Mouse (Mus musculus) hematopoietic multipotent progenitor cell, adult 10-12 weeks (in vitro differentiated cells): Measurements from ENCODE around the gene Ntan1. TPM values are rescaled to one million over a fixed set of nuclear protein-coding genes. Genes with fewer than 3 reads are reported as not detected.

ENCODE experiments used
- polyA plus RNA-seq: library from polyadenylated mRNA; stranded (reverse); fragments of >175 nt; gene quantifications from 2 replicates; pipeline ENCODE4 v1.2.3, GENCODE M21; 2012; ENCODE audit warnings: low replicate concordance

Ntan1 gene
- 25.6 and 32.2 TPM in 2 replicates for polyA plus RNA-seq

DNA sequence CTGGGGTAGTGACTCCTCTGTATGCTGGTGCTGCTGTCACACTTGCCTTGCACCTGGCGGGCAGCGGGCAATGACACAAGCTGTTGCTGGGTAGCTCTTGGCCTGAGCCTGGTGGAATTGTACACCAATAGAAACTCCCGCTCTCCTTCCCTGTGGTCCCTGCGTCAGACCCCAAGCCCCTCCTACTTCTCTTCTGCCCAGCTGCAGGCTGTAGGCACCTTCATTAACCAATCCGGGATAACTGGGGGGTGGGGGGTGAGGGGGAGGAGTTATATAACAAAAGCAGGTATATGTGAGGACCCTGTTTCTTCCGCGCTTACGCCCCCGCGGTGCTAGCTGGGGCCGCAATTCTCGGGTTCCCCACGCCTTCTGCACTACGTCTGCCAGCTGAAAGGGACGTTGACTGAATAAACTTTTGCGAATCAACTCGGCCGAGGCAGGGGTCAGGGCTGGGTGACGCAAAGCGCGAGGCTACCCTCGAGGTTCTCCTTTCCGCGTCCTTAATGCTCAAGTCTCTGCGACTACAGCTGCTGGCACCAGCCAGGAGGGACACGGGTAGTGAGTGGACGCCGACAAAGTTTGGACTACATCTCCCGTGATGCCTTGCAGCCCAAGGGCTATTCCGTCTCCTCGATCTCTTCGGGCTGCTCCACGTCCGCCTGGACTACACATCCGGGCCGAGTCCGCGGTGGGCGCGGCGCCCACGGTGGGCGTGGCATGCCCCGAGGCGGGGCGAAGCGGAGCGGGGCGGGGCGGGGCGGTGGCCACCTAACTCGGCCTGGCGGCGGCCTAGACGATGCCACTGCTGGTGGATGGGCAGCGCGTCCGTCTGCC is at the start of gene Ntan1:
Gene Ntan1 (plus strand): TSS at position 286 of the 834 bp plus-strand sequence.

DNA sequence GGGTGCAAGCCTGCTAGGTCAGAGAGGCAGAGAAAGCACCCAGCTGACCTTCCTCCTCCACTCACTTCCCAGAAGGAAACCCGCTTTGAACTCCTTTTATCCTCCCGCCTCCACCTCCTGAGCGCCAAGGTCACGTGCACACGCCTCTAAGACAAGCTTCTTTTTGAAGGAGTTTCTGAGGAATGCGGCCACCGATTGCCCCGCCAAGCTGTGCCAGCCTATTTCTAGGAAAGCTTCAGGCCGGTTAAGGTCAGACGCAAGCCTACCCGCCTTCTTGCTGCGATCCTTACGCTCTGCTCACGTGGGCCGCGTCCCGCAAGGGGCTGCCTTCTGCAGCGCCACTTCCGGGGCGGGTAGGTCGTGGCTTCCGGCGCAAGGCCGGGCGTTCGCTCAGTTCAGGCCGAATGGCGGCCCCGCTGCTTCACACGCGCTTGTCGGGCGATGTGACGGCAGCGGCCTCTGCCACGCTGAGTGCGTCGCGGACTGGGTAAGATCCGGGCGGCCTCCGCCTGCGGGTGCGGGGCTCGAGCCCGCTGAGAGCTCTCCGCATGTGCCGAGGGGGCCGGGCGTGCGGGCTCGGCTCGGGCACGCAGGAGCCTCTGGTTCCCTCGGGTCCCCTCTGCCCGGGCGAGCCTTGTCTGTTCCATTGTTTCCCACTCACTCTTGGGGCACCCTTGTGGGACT is 38.1 kb upstream of the Ntan1 start, which contains the start of gene Rrn3:
Gene Rrn3 (plus strand): TSS at position 356 of the 684 bp plus-strand sequence.

Other genes with a start within 250 kb of the Ntan1 start
- 21.2 and 25.7 TPM in 2 replicates for gene Parn, start 150.7 kb upstream of the Ntan1 start, polyA plus RNA-seq
- 3.4 and 9.9 TPM in 2 replicates for gene Bfar, start 147.0 kb upstream of the Ntan1 start, polyA plus RNA-seq
- 0.84 and 1.0 TPM in 2 replicates for gene 3110001I22Rik, start 146.9 kb upstream of the Ntan1 start, polyA plus RNA-seq
- gene Pla2g10, start 87.9 kb upstream of the Ntan1 start, polyA plus RNA-seq = not detected in 2 replicates
- gene Rrn3, start 38.1 kb upstream of the Ntan1 start, polyA plus RNA-seq = 5.7 and 11.1 TPM in 2 replicates
- 19.8 and 24.4 TPM in 2 replicates for gene Pdxdc1, start 84.3 kb downstream of the Ntan1 start, polyA plus RNA-seq
- gene Mpv17l, start 84.3 kb downstream of the Ntan1 start, polyA plus RNA-seq = 0.05 and 0.15 TPM in 2 replicates
- not detected in 2 replicates for gene 2900011O08Rik, start 167.8 kb downstream of the Ntan1 start, polyA plus RNA-seq
- not detected in 2 replicates for gene Ifitm7, start 168.0 kb downstream of the Ntan1 start, polyA plus RNA-seq